Mouse (Mus musculus): Measurements from ENCODE around the gene Gen1. TPM values are rescaled to one million over a fixed set of nuclear protein-coding genes. Genes with fewer than 3 reads are reported as not detected.
A peak's percentile ranks its signal among the peaks of the same experiment; 100 is the strongest.

Gen1 gene
- polyA plus RNA-seq, 1 experiment from 2014 or later, result 11.9 TPM

- peak; percentile 71; the same call in 1 of the 2 replicates for ATAC-seq (ENCODE audit: borderline replicate concordance, extremely low read depth, low FRiP score, low TSS enrichment)
- no peaks in the 10 kb centered on the region for H3K27me3 ChIP-seq
- peaks cover 2% of the 10 kb centered on the region for H3K4me1 ChIP-seq
- no peak overlapping the region for H3K27ac ChIP-seq
- H3K4me3 ChIP-seq, result no peak overlapping the region
- no peak overlapping the region; the same call in 1 of the 2 replicates for H3K4me2 ChIP-seq
- whole genome bisulfite sequencing, result 54% methylated on average over 20 of the region's 20 CpGs
- H3K9me3 ChIP-seq, result no peaks in the 10 kb centered on the region
- H3K9ac ChIP-seq, result no peak overlapping the region
- no peaks in the 10 kb centered on the region for H3K36me3 ChIP-seq
Observed at GRCm38 (mm10) chr12:11221524-11222330, 43.9 kb downstream of the Gen1 start.

- no peak overlapping the region for H3K4me3 ChIP-seq
- H3K4me1 ChIP-seq, result no peaks in the 10 kb centered on the region
- no peak overlapping the region for H3K27ac ChIP-seq
- H3K4me2 ChIP-seq, result no peak overlapping the region
- H3K9ac ChIP-seq, result no peak overlapping the region
- no peaks in the 10 kb centered on the region for H3K36me3 ChIP-seq
- ATAC-seq (ENCODE audit: borderline replicate concordance, extremely low read depth, low FRiP score, low TSS enrichment), result no peak
- no peaks in the 10 kb centered on the region for H3K27me3 ChIP-seq
- no peaks in the 10 kb centered on the region for H3K9me3 ChIP-seq
- WGBS, result 64% methylated on average over 7 of the region's 7 CpGs
Observed at GRCm38 (mm10) chr12:11217726-11218250, 47.8 kb downstream of the Gen1 start.

- no peak overlapping the region for H3K27ac ChIP-seq
- 74% methylated on average over 3 of the region's 3 CpGs for WGBS
- no peak for ATAC-seq (ENCODE audit: borderline replicate concordance, extremely low read depth, low FRiP score, low TSS enrichment)
Observed at GRCm38 (mm10) chr12:11216454-11216853, 49.1 kb downstream of the Gen1 start.

GRCm38 (mm10) chr12:11215555-11215954 lies 50.0 kb downstream of the Gen1 start:
- H3K36me3 ChIP-seq, result no peaks in the 10 kb centered on the region
- no peak overlapping the region for H3K27ac ChIP-seq
- H3K9ac ChIP-seq, result no peak overlapping the region
- no peaks in the 10 kb centered on the region for H3K9me3 ChIP-seq
- no peak overlapping the region for H3K4me2 ChIP-seq
- H3K4me1 ChIP-seq, result no peaks in the 10 kb centered on the region
- no peak overlapping the region for H3K4me3 ChIP-seq
- no peak for ATAC-seq (ENCODE audit: borderline replicate concordance, extremely low read depth, low FRiP score, low TSS enrichment)
- WGBS, result 75% methylated on average over 2 of the region's 2 CpGs
- no peaks in the 10 kb centered on the region for H3K27me3 ChIP-seq

More at GRCm38 (mm10) chr12:11216454-11216853, 49.1 kb downstream of the Gen1 start:
- Histone ChIP-seq H3K36me3 (no peaks in the 10 kb centered on the region), H3K27me3 (no peaks in the 10 kb centered on the region), H3K9ac (no peak overlapping the region), H3K4me2 (no peak overlapping the region), H3K9me3 (no peaks in the 10 kb centered on the region), H3K4me3 (no peak overlapping the region), H3K4me1 (no peaks in the 10 kb centered on the region)

GRCm38 (mm10) chr12:11214776-11215175 lies 50.8 kb downstream of the Gen1 start:
- ATAC-seq (ENCODE audit: borderline replicate concordance, extremely low read depth, low FRiP score, low TSS enrichment), result no peak
- Histone ChIP-seq H3K4me3 (no peak overlapping the region), H3K4me2 (no peak overlapping the region), H3K4me1 (no peaks in the 10 kb centered on the region), H3K27ac (no peak overlapping the region), H3K9me3 (no peaks in the 10 kb centered on the region), H3K36me3 (no peaks in the 10 kb centered on the region), H3K27me3 (no peaks in the 10 kb centered on the region), H3K9ac (no peak overlapping the region)

GRCm38 (mm10) chr12:11212881-11213280 lies 52.7 kb downstream of the Gen1 start:
- H3K4me1 ChIP-seq, result no peaks in the 10 kb centered on the region
- no peak for ATAC-seq (ENCODE audit: borderline replicate concordance, extremely low read depth, low FRiP score, low TSS enrichment)

GRCm38 (mm10) chr12:11210361-11210760 lies 55.2 kb downstream of the Gen1 start:
- WGBS, result 51% methylated on average over 3 of the region's 3 CpGs
- Histone ChIP-seq H3K9ac (no peak overlapping the region), H3K4me1 (no peaks in the 10 kb centered on the region), H3K4me2 (no peak overlapping the region), H3K36me3 (no peaks in the 10 kb centered on the region), H3K27me3 (no peaks in the 10 kb centered on the region), H3K9me3 (no peaks in the 10 kb centered on the region), H3K4me3 (no peak overlapping the region), H3K27ac (no peak overlapping the region)
- ATAC-seq (ENCODE audit: borderline replicate concordance, extremely low read depth, low FRiP score, low TSS enrichment), result no peak

More at GRCm38 (mm10) chr12:11212881-11213280, 52.7 kb downstream of the Gen1 start:
- Histone ChIP-seq H3K27me3 (no peaks in the 10 kb centered on the region), H3K4me3 (no peak overlapping the region), H3K4me2 (no peak overlapping the region), H3K9me3 (no peaks in the 10 kb centered on the region), H3K27ac (no peak overlapping the region), H3K9ac (no peak overlapping the region), H3K36me3 (no peaks in the 10 kb centered on the region)
- WGBS, result 71% methylated on average over 1 of the region's 1 CpGs

GRCm38 (mm10) chr12:11209636-11210035 lies 56.0 kb downstream of the Gen1 start:
- H3K4me3 ChIP-seq, result no peak overlapping the region
- no peaks in the 10 kb centered on the region for H3K27me3 ChIP-seq
- ATAC-seq (ENCODE audit: borderline replicate concordance, extremely low read depth, low FRiP score, low TSS enrichment), result no peak
- no peak overlapping the region for H3K27ac ChIP-seq
- no peaks in the 10 kb centered on the region for H3K36me3 ChIP-seq
- no peak overlapping the region for H3K9ac ChIP-seq
- H3K4me1 ChIP-seq, result no peaks in the 10 kb centered on the region
- no peak overlapping the region for H3K4me2 ChIP-seq
- WGBS, result 62% methylated on average over 5 of the region's 5 CpGs
- no peaks in the 10 kb centered on the region for H3K9me3 ChIP-seq

- H3K4me3 ChIP-seq, result no peak within 1 kb of the TSS
- H3K27me3 ChIP-seq, result no peaks in the 10 kb centered on the region
- H3K9ac ChIP-seq, result no peak within 1 kb of the TSS
- no peak for ATAC-seq (ENCODE audit: borderline replicate concordance, extremely low read depth, low FRiP score, low TSS enrichment)
- H3K4me2 ChIP-seq, result no peak within 1 kb of the TSS
- WGBS, result 38% methylated on average over 5 of the region's 5 CpGs
- H3K36me3 ChIP-seq, result no peaks in the 10 kb centered on the region
- H3K4me1 ChIP-seq, result peaks cover 8% of the 10 kb centered on the region
- no peak within 1 kb of the TSS for H3K27ac ChIP-seq
- no peaks in the 10 kb centered on the region for H3K9me3 ChIP-seq
Observed at GRCm38 (mm10) chr12:11208872-11209271, 56.7 kb downstream of the Gen1 start, which contains the start of gene Msgn1. Gene Msgn1 (minus strand): TSS chr12:11208972.

- Histone ChIP-seq H3K9ac (no peak overlapping the region), H3K27me3 (no peaks in the 10 kb centered on the region), H3K27ac (no peak overlapping the region), H3K36me3 (no peaks in the 10 kb centered on the region), H3K4me3 (no peak overlapping the region), H3K9me3 (no peaks in the 10 kb centered on the region), H3K4me2 (no peak overlapping the region), H3K4me1 (peaks cover 11% of the 10 kb centered on the region)
- no peak for ATAC-seq (ENCODE audit: borderline replicate concordance, extremely low read depth, low FRiP score, low TSS enrichment)
- whole genome bisulfite sequencing, result 76% methylated on average over 4 of the region's 4 CpGs
Observed at GRCm38 (mm10) chr12:11206321-11206720, 59.3 kb downstream of the Gen1 start.

- Histone ChIP-seq H3K36me3 (no peaks in the 10 kb centered on the region), H3K4me2 (peak overlapping the region; percentile 37), H3K9me3 (no peaks in the 10 kb centered on the region), H3K4me1 (peaks cover 11% of the 10 kb centered on the region), H3K27ac (peak overlapping the region; percentile 73), H3K4me3 (no peak overlapping the region), H3K9ac (no peak overlapping the region), H3K27me3 (no peaks in the 10 kb centered on the region)
- ATAC-seq (ENCODE audit: borderline replicate concordance, extremely low read depth, low FRiP score, low TSS enrichment), result peak; percentile 73; the same call in 1 of the 2 replicates
- WGBS, result 38% methylated on average over 18 of the region's 18 CpGs
Observed at GRCm38 (mm10) chr12:11203694-11204665, 61.6 kb downstream of the Gen1 start.

All from lung, embryonic 15.5 days (tissue).